Mouse (Mus musculus) urinary bladder, postnatal 14 days (tissue): ENCODE data around the gene Alg2.

Experiments
- DNase-seq: peaks from one replicate; pipeline ENCODE4 v3.0.0; 2021; ENCODE audit warnings: low spot score

The Alg2 gene

DNA sequence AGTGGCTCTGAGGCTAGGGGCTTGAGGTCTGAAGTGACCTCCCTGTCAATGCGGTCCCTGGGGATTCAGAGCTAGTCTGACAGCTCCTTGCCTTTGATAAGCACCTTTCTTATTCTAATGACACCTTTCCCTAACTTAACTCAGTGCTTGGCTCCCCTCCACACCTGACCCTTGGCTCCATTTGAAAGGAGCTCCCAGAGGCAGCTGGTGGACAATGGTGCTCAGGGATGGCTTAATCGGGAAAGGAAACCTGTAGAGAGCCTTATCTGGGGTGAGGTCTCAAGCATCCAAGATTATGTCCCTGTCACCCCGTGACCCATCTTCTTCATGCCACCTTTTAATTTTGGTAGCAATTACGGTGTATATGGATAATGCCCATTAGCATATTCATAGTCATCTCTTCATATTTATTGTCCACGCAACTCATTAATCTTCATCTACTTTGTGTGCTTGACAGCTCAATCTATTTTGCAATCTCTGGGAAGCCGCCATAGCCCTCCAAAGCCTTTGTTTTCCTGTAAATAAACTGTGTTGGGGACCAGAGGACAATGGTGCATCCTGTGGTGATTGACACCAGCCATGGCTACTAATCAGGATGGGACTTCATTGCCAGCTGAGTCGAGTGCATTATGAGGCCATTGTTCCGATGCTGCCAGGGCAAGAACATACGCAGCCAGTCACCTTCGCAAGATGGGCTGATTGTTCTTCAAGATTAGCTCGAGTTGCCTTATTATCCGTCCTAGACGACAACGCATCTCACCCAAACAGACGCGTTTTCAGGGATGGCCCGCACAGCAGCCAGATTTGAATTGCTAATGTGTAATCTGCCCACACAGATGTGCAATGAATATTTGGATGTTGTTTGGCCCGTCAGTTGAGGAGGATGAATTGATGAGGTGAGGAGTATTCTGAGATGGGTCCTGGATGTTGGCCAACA lies 24.3 kb downstream of the Alg2 start:
- no peak for DNase-seq

DNA sequence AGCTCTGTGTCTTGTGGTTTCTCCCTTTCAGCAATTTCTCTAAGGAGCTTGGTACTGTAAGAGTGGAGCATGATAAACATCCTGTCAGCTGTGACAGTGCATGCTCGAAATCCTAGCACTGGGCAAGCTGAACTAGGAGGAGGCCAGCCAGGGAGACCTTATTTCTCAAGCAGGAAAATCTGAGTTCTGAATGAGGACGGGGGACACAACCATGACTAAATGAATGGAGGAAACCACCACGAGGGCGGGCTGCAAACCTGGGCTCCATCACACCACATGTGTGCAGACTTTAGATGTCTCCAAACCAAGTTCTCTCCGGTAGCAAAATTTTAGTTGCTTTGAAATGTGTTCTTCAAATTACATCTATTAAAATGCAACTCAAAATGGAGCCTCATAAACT lies 25.0 kb downstream of the Alg2 start:
- no peak for DNase-seq

DNA sequence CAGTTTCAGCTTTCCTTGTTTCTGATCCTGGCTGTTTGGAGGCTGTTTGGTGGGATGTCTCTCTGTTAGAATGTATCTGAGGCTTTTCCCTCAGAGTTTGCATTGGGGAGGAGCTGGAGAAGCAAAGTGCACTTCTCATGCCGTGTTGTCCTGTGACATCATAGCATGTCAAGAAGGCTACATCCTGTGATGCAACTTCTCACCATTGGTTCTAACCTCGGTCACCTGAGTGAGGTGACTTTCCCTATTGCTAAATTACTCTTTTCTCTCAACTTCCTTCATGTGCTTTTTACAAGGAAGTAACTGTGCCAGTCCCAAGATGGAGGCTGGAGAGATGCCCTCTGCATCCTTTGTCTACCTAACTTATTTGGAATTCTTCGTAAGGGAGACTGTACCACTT lies 25.6 kb downstream of the Alg2 start:
- no peak for DNase-seq

DNA sequence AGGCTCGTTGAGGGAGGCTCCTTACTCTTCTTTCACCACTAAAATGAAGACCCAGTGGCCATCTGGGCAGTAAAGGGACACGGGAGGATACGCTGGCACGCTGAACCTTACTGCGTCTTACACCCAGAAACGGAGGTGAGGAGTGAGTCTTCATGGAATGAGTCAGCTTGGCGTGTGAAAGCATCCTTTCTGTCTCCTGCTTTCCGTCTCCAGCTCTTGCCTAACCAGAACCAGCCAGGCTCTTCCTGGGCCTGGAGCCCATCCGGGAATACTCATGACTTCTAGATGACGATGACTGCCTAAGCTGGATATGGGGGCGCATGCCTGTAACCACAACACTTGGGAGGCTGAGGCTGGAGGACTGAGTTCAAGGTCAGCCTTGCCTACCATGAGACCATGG lies 33.2 kb downstream of the Alg2 start:
- no peak for DNase-seq

DNA sequence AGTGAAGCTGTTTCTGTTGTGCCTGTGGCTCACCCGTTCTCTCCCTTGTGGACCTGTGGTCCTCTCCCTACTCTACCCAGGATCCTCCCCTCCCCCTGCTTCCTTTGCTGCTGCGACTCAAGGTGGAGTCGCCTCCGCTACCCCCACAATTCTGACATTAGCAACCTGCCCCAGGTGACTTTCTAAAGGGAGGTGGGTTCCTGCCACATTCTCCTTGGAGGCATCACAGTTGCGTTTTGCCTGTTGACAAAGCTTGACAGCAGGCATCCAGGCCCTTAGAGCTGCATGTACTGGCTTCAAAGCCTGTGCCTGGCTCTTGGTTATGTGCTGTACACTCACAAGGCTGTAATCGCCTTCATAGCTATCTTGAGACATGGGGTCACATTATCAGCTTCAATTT lies 35.2 kb downstream of the Alg2 start:
- DNase-seq: no peak

DNA sequence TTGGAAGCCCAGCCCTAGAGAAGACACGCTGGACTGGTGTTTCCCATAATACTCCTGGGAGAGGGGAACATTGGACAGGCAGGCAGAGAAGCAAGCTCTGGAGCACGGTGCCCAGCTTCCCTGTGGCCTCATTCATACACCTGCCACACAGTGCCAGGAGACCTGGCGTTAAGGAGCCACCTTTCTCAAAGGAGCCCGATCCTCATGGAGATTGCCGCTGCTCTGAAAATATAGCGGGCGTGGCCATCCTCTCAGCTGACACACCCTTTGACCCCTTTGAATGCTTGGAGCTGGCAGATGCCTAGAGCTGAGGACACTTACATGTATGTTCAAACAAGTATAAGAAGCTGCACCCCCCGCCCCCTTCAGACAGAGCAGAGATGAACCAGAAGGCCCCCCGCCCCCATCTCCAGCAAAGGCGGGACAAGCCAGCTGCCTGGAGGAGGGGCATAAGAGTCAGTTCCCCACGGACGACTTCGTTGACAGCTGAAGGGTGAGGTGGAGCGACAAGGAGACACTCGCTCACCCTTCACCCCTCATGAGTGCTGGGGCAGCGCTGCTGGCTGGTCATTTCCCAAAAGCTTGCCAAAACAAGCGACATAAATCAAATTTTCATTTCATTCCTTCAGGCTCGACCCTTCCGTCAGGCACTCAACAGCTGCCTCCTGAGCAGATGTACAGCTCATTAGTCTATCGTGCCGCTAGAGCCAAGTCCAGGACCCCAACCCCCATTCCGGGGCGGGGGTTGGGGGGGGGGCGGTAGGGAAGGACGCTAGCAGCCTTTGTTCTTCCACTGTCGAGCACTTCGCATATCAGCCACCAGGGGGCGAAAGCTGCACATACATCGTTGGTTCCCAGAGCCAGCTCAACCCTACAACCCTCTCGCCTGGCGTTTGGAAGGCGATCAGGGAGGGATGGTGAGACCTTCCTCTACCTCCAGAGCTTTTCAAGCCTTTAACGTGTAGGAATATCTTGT lies 36.5 kb downstream of the Alg2 start:
- DNase-seq: peak; percentile 87

DNA sequence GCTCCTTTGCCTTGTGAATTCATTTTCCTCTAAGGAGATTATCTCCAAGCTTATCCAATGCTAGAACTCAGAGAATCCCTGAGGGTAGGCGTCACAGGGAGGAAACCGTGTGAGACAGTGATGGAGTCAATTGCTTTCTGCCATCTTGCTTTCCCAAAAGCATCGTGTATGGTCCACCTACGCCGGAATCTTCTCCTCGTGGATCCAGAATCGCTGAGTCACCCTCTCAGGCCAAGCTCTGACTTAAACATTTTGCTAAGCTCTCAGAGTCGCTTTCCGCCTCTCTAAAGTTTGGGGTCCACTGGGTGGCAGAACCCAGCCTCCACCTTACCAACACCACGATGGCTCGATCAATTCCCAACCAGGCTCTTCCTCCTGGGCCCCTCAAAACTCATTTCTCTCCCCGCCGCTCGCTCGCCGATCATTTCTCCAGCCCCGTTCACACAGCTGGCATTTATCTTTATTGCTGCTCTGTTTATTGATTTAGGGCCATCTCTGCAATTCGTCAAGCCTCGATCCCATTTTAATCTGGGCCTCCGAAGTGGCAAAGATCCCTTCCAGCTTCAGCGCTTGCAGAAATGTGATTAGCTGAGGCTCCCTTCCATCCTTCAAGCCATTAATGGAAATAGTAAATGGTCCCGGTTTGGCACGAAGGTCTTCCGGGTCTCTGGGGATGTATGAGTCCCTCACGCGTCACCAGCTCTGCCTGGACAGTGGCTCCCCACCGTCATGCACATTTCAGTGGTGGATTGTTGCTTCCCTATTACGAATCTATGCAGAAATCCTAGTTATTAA lies 38.4 kb downstream of the Alg2 start:
- no peak for DNase-seq

DNA sequence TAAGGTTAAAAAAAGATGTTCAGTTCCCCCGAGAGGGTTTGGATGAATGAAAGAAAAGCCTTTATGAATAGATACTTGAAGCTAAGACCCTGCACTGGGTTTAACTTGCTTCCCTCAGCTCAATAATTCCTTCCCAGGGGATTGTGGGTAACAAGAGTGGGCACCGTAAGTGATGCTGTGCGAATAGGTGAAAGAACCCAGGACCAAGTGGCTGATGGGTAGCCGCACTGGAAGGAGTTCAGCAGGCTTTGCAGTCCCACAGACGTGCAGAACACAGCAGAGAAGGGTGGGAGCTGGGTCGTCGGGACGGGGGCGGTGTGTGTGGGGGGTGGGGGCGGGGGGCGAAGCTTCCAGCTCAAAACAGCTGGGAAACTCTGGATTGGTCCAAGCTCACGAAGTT lies 39.0 kb downstream of the Alg2 start:
- DNase-seq: no peak

DNA sequence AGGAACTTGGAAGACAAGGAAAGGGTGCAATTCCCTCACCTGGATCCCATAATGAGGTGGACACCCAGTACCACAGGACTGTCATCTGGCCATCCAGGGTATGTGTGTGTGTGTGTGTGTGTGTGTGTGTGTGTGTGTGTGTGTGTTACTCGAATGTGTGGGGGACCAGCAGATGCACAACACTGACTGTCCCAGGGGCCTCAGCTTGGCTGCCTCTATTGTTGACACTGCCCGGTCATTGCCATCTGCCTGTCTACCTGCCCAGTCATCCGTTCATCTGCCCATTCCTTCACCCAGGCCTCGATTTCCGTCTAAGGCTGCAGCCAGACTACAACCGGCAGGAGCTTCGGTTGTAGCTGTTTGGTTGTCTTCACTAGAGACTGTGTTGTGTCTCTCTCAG lies 41.4 kb downstream of the Alg2 start:
- no peak for DNase-seq

DNA sequence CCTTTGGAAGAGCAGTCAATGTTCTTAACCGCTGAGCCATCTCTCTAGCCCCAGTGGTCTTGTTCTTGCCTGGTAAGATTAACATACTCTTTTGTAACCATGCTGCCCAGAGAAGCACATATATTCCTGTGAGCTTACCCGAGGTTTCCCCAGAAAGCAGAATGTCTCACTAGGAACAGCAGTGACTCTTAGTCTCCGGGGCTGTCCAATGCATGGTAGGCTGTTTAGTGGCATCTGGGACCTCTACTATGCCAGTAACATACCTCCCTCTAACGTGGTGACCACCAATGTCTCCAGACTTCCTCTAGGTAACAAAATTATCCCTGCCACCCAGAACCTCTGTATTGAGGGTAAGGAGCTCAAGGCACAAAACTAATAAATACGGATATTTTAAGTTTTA lies 43.1 kb downstream of the Alg2 start:
- DNase-seq: no peak

DNA sequence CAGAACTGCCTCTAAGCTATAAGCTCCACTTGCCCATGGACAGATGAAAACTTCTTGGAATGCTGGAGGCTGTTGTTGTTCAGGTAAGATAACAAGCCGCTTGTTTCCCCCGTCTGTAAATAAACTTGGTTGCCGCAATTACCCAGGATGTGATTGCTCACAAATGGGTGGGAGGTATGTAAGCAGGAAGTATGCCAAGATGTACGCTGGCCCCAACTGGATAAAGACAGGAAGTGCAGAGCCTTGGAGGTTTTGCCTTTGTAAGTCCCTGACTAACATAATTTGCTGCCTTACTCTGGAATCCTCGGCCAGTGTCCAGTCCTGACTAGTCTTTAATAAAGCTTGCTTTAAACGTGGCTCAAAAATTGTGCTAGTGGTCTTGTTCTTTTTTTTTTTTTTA lies 43.6 kb downstream of the Alg2 start:
- DNase-seq: no peak

DNA sequence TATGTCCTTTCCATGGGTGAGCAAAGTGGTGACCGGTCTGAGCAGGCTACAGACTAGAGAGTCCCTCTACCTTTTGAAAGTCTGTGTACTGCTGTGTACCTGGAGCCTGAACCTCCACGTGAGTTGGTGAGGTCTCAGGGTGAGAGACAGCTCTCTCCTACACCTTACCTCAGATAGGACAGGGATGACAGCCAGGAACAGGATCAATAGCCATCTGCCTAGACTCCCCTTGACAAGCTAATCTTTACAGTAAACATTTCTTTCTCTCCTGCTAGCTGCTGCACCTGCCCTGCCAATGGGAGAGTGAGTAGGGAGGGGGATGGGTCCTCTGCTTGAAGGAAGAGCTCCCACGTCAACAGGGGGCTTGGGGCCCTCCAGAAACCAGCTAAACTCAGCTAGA lies 46.5 kb downstream of the Alg2 start:
- DNase-seq: no peak

DNA sequence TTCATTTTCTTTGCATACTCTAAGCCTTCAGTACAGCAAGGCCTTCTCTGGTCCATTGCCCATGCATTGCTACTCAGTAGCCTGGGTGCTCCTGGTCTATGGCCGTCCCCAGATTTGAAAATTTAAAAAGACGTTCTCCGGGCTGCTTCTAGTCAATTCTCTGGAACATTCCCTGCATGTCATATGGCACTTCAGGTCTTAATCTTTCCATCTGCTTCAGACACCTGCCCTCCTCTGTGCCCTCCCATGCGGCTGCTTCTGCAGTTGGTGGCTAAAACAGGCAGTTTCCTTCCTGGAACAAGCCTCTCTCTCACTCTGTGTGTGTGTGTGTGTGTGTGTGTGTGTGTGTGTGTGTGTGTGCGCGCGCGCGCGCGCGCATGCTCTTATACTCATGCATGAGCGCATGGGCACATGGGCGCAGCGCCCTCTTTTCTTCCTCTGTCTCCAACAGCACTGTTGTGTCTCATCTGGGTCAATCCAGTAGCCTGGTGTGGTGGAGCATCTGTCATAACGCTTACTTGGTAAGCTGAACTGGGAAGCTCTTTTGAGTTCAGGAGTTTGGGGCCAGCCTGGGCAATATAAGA lies 48.8 kb downstream of the Alg2 start:
- no peak for DNase-seq

DNA sequence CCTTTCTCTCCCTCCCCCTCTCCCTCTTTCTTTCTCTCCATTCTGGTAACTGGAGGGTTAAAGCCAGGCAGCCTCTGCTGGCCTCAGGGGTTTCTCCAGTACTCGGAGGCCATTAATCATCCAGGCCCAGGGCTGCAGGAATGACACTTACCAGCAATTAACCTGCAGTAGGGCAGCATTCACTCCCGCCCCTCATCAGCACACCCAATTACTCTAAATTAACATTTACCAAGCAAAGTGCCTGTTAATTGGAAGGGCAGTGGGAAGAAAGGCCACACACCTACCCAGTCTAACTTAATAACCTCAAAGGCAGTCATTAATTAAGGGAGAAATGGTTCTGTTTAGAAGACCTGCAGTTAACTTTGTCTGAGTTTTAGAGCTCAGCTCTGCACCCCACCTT lies 49.8 kb downstream of the Alg2 start:
- no peak for DNase-seq

DNA sequence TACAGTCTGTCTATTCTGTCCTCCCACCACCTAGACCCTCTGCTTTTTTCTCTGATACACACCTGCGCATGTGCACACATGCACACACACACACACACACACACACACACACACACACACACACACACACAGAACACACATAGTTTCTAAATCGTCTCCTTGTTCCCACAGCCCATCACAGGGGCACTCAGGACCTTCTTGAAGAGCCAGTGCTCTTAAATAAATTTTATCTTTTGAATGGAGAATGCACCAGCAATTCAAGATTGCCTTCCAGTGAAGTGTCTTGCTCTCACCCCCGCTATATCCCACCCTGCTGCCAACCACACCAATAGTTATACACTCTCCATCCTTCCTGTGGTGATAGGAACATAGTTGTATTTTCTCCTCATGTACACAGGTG lies 51.2 kb downstream of the Alg2 start:
- DNase-seq: no peak

DNA sequence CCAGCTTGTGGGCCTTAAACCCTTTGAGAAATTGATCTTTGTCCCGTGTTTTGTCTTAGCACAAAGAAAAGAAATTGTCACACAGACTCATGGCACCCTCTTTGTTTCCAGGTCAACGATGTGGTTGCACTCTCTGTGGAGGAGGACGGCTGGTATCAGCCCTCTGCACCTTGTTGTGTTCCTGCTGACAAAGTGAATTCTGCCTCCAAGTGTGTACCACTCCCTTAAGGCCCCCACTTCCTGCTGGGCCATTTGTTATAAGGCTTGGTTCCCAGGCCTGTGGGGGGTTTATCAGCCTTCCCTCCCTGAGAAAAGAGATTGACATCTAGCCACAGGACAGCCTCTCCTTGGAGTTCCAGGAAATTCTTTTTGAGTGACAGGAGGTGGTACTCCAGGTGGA lies 51.9 kb downstream of the Alg2 start:
- DNase-seq: no peak

DNA sequence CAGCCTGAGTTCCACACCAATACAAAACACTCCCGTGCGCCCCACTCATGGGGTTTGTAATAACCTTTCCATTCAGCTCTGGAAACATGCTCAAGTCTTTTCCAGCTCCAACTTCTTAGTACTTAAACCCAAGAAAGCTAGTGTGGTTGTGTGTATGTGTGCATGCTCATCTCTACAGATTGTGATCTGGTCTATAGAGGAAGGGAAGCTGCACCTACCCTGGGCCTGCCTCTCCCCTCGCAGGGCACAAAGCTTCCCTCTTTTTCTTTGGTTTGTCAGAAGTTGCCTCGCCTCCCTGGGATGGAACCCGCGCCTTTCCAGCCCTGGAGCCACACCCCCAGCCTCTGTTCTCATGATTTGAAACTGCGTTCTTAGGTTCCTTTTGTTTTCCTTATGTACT lies 53.9 kb downstream of the Alg2 start:
- DNase-seq: no peak

DNA sequence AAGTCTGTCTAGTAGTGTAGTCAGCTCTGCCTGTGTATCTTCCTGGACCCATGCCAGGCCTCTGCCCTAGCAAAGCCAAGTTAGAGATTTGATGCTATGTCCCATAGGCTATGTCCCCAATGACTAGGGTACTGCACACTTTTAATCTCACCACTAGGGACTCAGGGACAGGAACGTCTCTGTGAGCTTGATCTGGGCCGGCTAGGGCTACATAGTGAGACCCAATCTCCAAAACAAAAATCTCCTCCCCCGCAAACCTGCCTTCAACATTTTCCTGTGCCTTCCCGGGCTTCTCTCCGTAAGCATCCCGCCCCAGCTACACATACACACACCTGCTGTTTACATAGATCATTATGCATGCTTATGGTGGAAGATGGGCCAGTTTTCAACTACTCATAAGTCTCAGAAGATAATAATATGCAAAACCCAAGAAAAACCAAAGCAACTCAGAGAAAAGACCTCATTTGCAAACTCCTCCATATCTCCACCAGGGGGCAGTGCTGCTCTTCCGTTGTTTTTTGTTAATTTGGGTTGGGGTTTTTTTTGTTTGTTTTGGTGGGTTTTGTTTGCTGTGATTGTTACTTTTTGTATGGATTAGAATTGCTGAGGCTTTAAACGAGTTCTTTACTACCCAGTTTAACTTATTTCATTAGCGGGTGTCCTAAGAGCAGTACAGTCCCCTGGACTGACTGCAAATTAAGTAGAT lies 54.7 kb downstream of the Alg2 start:
- no peak for DNase-seq

DNA sequence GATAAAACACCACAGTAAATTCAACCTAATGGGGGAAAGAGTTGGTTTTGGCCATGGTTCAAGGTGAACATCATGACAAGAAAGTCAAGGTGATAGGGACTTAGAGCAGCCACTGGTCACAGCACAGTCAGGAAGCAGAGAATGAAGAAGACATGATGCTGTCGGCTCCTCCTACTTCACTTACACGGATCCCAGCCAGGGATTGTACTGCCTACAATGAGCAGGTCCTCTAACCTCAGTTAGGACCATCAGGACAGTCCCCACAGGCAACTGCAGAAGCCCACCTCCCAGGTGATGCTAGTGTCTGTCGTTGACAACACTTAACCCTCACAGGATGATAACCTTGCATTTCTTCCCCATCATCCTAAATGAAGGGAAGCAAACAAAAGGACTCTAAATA lies 56.3 kb downstream of the Alg2 start:
- DNase-seq: no peak
